Mouse (Mus musculus) limb, embryonic 14.5 days (tissue): Measurements from ENCODE around the gene Csnk2b. TPM values are rescaled to one million over a fixed set of nuclear protein-coding genes. Genes with fewer than 3 reads are reported as not detected.

Experiments
- ATAC-seq: fragments of 200-750 bp; cut with Nextera tagmentation; 2 replicates; pipeline ENCODE4 v1.8.0; 2017; ENCODE audit warnings: low read depth, moderate number of reproducible peaks, moderate TSS enrichment; ENCODE audit not compliant: low FRiP score
- DNase-seq: peaks from one replicate; pipeline ENCODE4 v3.0.0-alpha.2; 2015; ENCODE audit warnings: low spot score
- H3K27ac ChIP-seq: fragments of 300-500 bp; sonication (generic); replicated peaks from 2 replicates; pipeline ENCODE4 v1.5.1; 2014; ENCODE audit warnings: low read depth, mild to moderate bottlenecking, low read length, moderate library complexity, mixed read lengths
- H3K27me3 ChIP-seq: fragments of 300-500 bp; sonication (generic); 2 replicates; pipeline ENCODE4 v1.6.1; 2014; ENCODE audit warnings: low read length, mixed read lengths; ENCODE audit not compliant: control insufficient read depth, insufficient read depth
- H3K36me3 ChIP-seq: fragments of 300-500 bp; sonication (generic); 2 replicates; pipeline ENCODE4 v1.6.1; 2014; ENCODE audit warnings: mild to moderate bottlenecking, low read length, moderate library complexity, mixed read lengths; ENCODE audit not compliant: control insufficient read depth, insufficient read depth
- H3K4me1 ChIP-seq: fragments of 300-500 bp; sonication (generic); 2 replicates; pipeline ENCODE4 v1.6.1; 2014; ENCODE audit warnings: antibody characterized with exemption, low read length, mixed read lengths; ENCODE audit not compliant: control insufficient read depth, insufficient read depth
- H3K4me2 ChIP-seq: fragments of 300-500 bp; sonication (generic); replicated peaks from 2 replicates; pipeline ENCODE4 v1.6.1; 2014; ENCODE audit warnings: low read depth, mild to moderate bottlenecking, low read length, moderate library complexity; ENCODE audit not compliant: severe bottlenecking
- H3K4me3 ChIP-seq: fragments of 300-500 bp; sonication (generic); replicated peaks from 2 replicates; pipeline ENCODE4 v1.5.1; 2014; ENCODE audit warnings: low read length
- H3K9ac ChIP-seq: fragments of 300-500 bp; sonication (generic); 2 replicates; pipeline ENCODE4 v1.6.1; 2014; ENCODE audit warnings: mild to moderate bottlenecking, low read depth, low read length, moderate library complexity; ENCODE audit not compliant: severe bottlenecking
- H3K9me3 ChIP-seq: fragments of 300-500 bp; sonication (generic); 2 replicates; pipeline ENCODE4 v1.6.1; 2016; ENCODE audit warnings: low read length; ENCODE audit not compliant: control insufficient read depth
- POLR2A ChIP-seq: fragments of 200-500 bp; IDR thresholded peaks from 2 replicates; pipeline ENCODE4 v1.8.0; 2012; ENCODE audit warnings: inconsistent platforms, mild to moderate bottlenecking, moderate library complexity, borderline replicate concordance; ENCODE audit not compliant: insufficient read depth, insufficient read length; ENCODE audit errors: extremely low read depth
- WGBS: fragments of 180-500 bp; shearing (Covaris S2); extraction: QIAGEN DNeasy Blood & Tissue Kit; methylation state at CpG from one replicate; pipeline ENCODE4 v1.1.7; 2014; 5-methylcytosine and 5-hydroxymethylcytosine counted together
- polyA plus RNA-seq, 2 experiments: library from polyadenylated mRNA; depleted of rRNA in 1 of 2; stranded (reverse) in 1 of 2; unstranded in 1 of 2; fragments of >200 nt; fragmentation: Nextera tagmentation in 1 of 2; extraction: Ambion mirVana in 1 of 2; gene quantifications; 2 replicates each; pipeline versions ENCODE4 v1.2.1 to v1.2.3; 2012 to 2014

The Csnk2b gene
- polyA plus RNA-seq, 2 experiments = 181 to 308 TPM

- DNase-seq = no peak
- H3K9ac ChIP-seq = no peak overlapping the region
Measured at GRCm38 (mm10) chr17:35079778-35080177, 42.1 kb downstream of the Csnk2b start.

DNA sequence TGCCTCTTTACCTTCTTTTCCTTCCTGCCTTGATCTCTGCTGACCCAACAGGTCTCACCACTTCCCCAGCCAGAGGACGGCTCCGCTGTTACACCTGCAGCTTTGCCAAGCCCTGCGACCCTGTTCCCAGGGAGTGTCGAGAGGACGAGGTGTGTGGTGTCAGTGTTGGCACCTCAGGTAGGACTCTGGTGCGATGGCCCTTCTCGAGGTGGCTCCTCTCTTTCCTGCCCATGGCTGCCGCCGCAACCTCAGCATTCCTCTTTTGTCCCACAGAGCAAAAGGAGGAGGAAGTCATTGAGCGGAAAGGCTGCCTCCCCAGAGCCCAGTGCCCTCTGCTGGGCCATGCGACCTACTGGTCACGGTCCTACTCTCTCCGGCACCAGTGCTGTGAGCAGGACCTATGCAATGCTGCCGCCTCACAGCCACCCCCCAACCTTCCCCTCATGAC, 44.0 kb downstream of the Csnk2b start, which contains the start of gene Ly6g6d:
Gene Ly6g6d, minus strand, starts transcription at position 280 of the 448 bp plus-strand sequence.
- Histone ChIP-seq H3K27me3 (no peaks in the 10 kb centered on the region), H3K4me2 (no peak within 1 kb of the TSS), H3K9ac (0 out of 2 replicates have a peak within 1 kb of the TSS, but pooled peaks have one; percentile 18), H3K4me1 (peaks cover 8% of the 10 kb centered on the region; the same call in 1 of the 2 replicates), H3K4me3 (no peak within 1 kb of the TSS), H3K36me3 (no peaks in the 10 kb centered on the region), H3K27ac (no peak within 1 kb of the TSS), H3K9me3 (no peaks in the 10 kb centered on the region)
- no peak for TF ChIP-seq POLR2A
- WGBS = 12% methylated on average over 14 of the region's 14 CpGs
- no peak for ATAC-seq
- DNase-seq = no peak

More at GRCm38 (mm10) chr17:35079778-35080177, 42.1 kb downstream of the Csnk2b start:
- Histone ChIP-seq H3K4me3 (no peak overlapping the region), H3K4me2 (no peak overlapping the region), H3K4me1 (peaks cover 5% of the 10 kb centered on the region; the same call in 1 of the 2 replicates), H3K36me3 (no peaks in the 10 kb centered on the region), H3K27me3 (no peaks in the 10 kb centered on the region), H3K9me3 (no peaks in the 10 kb centered on the region), H3K27ac (no peak overlapping the region)
- WGBS = 72% methylated on average over 9 of the region's 9 CpGs
- no peak for ATAC-seq
- TF ChIP-seq POLR2A = no peak

- no peak for TF ChIP-seq POLR2A
- Histone ChIP-seq H3K4me1 (peaks cover 8% of the 10 kb centered on the region; the same call in 1 of the 2 replicates), H3K36me3 (no peaks in the 10 kb centered on the region), H3K9ac (no peak overlapping the region), H3K27me3 (no peaks in the 10 kb centered on the region), H3K27ac (no peak overlapping the region), H3K4me3 (no peak overlapping the region), H3K9me3 (no peaks in the 10 kb centered on the region), H3K4me2 (no peak overlapping the region)
- DNase-seq (no peak), ATAC-seq (no peak)
- WGBS = 30% methylated on average over 2 of the region's 2 CpGs
Measured at GRCm38 (mm10) chr17:35077285-35077684, 44.6 kb downstream of the Csnk2b start.

GRCm38 (mm10) chr17:35076507-35077176, 45.2 kb downstream of the Csnk2b start, which contains the start of gene Ly6g6e:
Gene Ly6g6e, plus strand, starts transcription at chr17:35076902.
- no peak for DNase-seq
- 20% methylated on average over 10 of the region's 10 CpGs for WGBS
- no peak within 1 kb of the TSS for H3K27ac ChIP-seq

GRCm38 (mm10) chr17:35074097-35074496, 47.8 kb downstream of the Csnk2b start:
- no peak overlapping the region for H3K4me2 ChIP-seq
- DNase-seq (no peak), ATAC-seq (no peak)
- H3K4me3 ChIP-seq = no peak overlapping the region
- no peaks in the 10 kb centered on the region for H3K27me3 ChIP-seq
- H3K9ac ChIP-seq = 0 out of 2 replicates have a peak overlapping the region, but pooled peaks have one; percentile 12
- no peak for TF ChIP-seq POLR2A
- H3K27ac ChIP-seq = no peak overlapping the region
- 24% methylated on average over 17 of the region's 17 CpGs for WGBS
- H3K9me3 ChIP-seq = no peaks in the 10 kb centered on the region
- H3K36me3 ChIP-seq = no peaks in the 10 kb centered on the region
- H3K4me1 ChIP-seq = peaks cover 8% of the 10 kb centered on the region; the same call in 1 of the 2 replicates

More at GRCm38 (mm10) chr17:35076507-35077176, 45.2 kb downstream of the Csnk2b start, which contains the start of gene Ly6g6e:
- no peak for TF ChIP-seq POLR2A
- Histone ChIP-seq H3K9me3 (no peaks in the 10 kb centered on the region), H3K36me3 (no peaks in the 10 kb centered on the region), H3K4me1 (peaks cover 8% of the 10 kb centered on the region; the same call in 1 of the 2 replicates), H3K9ac (0 out of 2 replicates have a peak within 1 kb of the TSS, but pooled peaks have one; percentile 18), H3K4me2 (no peak within 1 kb of the TSS), H3K4me3 (no peak within 1 kb of the TSS), H3K27me3 (no peaks in the 10 kb centered on the region)
- no peak for ATAC-seq
